Mouse (Mus musculus) bone marrow, adult 2 months (tissue): Measurements from ENCODE around the gene Tmem167b. TPM values are rescaled to one million over a fixed set of nuclear protein-coding genes. Genes with fewer than 3 reads are reported as not detected.
A peak's percentile ranks its signal among the peaks of the same experiment; 100 is the strongest.
"Not testable (repeated sequence)": the region's sequence is repeated elsewhere in the genome, so short reads cannot be mapped to it uniquely, and the experiment has no call there.

Experiments used
- H3K27ac ChIP-seq: fragments of 200-500 bp; 2 replicates; pipeline ENCODE4 v1.5.1; 2012; ENCODE audit warnings: low read depth, mild to moderate bottlenecking, control low read depth, inconsistent platforms, low read length; ENCODE audit not compliant: control insufficient read depth, poor library complexity, insufficient read depth
- H3K4me1 ChIP-seq: fragments of 200-500 bp; 2 replicates; pipeline ENCODE4 v1.6.1; 2011; ENCODE audit warnings: low read length; ENCODE audit not compliant: control insufficient read depth, insufficient read depth
- H3K4me3 ChIP-seq: fragments of 200-500 bp; replicated peaks from 2 replicates; pipeline ENCODE3; 2011; ENCODE audit warnings: mild to moderate bottlenecking, low read depth, low read length, control low read depth; ENCODE audit not compliant: control insufficient read depth
- CTCF ChIP-seq: fragments of 200-500 bp; IDR thresholded peaks from 2 replicates; pipeline ENCODE4 v1.5.1; 2011; ENCODE audit warnings: low read length, control low read depth; ENCODE audit not compliant: control insufficient read depth, insufficient read depth
- POLR2A ChIP-seq: fragments of 200-500 bp; IDR thresholded peaks from 2 replicates; pipeline ENCODE4 v1.6.1; 2011; ENCODE audit warnings: low read depth, mild to moderate bottlenecking, control low read depth, low read length, borderline replicate concordance; ENCODE audit not compliant: control insufficient read depth
- WGBS: fragments of 180-500 bp; shearing (Covaris S2); methylation state at CpG from one replicate; pipeline ENCODE4 v1.1.7; 2018; 5-methylcytosine and 5-hydroxymethylcytosine counted together
- polyA plus RNA-seq: library from polyadenylated mRNA; stranded (reverse); fragments of >200 nt; gene quantifications from 2 replicates; pipeline ENCODE4 v1.2.4, GENCODE M21; 2011; ENCODE audit warnings: low replicate concordance; ENCODE audit not compliant: missing spikeins, insufficient read depth, insufficient read length

Gene Tmem167b
- polyA plus RNA-seq, 1 experiment = 20.8 TPM

DNA sequence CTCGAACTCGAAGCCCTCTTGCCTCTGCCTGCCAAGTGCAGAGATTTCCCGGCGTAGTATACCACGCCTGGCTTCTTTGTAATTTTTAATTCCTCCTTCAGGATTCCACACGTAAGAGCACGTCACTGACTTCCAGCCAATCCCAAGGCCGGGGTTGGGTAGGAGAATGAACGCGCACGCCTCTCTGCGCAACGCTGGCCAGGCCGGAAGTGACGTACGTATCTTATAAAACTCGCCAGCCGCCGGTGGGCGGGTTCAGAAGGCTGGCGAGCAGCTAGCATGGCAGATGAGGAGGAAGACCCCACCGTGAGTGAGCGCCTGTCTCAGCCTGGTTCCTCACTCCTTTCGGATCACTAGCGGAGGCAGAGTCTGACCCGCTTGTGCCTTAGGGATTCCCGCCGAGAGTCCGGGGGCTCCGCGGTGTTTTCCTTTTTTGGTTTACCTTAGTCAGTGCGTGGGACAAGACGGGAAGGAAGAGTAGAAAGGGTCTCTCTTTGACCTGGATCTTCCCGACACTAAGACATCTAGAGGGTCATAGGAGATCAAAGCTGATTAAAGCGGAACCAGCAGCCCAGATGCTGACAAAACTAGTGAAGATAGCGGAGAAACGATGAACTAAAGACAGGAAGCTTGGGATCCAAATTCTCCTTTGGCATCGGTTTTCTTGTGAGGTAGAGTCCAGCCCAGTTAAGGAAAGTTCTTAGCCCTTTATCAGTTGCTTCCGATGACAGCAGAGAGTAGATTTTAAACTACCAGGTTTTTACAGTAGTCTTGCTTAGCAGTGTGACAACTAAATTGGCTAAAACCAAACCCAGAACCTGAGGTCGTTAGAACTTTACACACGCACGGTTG is 9.4 kb upstream of the Tmem167b start, which contains the start of gene Taf13:
Gene Taf13 (plus strand): TSS at position 256 of the 852 bp plus-strand sequence.
- Histone ChIP-seq H3K27ac (peak within 1 kb of the TSS; percentile 81), H3K4me3 (peak within 1 kb of the TSS; percentile 96), H3K4me1 (peaks cover 2% of the 10 kb centered on the region; the same call in 1 of the 2 replicates)
- no peak for TF ChIP-seq CTCF
- TF ChIP-seq POLR2A = peak; percentile 100
- under 1% methylated on average over 42 of the region's 42 CpGs for WGBS

DNA sequence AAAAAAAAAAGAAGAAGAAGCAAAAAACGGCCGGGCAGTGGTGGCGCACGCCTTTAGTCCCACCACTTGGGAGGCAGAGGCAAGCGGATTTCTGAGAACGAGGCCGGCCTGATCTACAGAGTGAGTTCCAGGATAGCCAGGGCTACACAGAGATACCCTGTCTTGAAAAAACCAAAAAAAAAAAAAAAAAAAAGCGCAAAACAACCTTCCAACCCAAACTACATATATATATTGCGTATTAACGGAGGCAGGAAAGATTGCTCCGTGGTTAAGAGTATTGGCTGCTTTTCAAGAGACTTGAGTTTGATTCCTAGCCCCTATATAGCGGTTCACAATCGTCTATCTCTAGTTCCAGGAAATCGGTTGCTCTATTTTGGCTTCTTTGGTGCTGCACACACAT is 8.5 kb upstream of the Tmem167b start:
- H3K4me3 ChIP-seq = no peak overlapping the region
- no peak overlapping the region for H3K27ac ChIP-seq
- TF ChIP-seq POLR2A (no peak), CTCF (no peak)
- peaks cover 2% of the 10 kb centered on the region; the same call in 1 of the 2 replicates for H3K4me1 ChIP-seq
- WGBS = 72% methylated on average over 14 of the region's 14 CpGs

DNA sequence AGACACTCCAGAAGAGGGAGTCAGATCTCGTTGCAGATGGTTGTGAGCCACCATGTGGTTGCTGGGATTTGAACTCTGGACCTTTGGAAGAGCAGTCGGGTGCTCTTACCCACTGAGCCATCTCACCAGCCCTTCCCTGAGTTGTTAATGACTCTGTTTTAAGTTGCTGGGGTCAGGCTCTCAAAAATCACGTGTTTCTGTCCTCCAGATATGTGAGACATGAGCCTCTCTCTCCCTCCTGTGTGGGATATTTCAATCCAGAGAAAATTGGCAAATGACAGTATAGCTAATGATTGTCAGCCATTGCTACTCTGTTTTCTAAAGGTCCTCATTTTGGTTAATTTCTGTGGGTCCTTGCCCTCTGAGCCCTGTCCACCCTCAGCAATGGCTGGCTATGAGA is 7.4 kb upstream of the Tmem167b start:
- not testable (repeated sequence) for H3K4me3 ChIP-seq, H3K27ac ChIP-seq, H3K4me1 ChIP-seq
- 44% methylated on average over 3 of the region's 3 CpGs for WGBS

DNA sequence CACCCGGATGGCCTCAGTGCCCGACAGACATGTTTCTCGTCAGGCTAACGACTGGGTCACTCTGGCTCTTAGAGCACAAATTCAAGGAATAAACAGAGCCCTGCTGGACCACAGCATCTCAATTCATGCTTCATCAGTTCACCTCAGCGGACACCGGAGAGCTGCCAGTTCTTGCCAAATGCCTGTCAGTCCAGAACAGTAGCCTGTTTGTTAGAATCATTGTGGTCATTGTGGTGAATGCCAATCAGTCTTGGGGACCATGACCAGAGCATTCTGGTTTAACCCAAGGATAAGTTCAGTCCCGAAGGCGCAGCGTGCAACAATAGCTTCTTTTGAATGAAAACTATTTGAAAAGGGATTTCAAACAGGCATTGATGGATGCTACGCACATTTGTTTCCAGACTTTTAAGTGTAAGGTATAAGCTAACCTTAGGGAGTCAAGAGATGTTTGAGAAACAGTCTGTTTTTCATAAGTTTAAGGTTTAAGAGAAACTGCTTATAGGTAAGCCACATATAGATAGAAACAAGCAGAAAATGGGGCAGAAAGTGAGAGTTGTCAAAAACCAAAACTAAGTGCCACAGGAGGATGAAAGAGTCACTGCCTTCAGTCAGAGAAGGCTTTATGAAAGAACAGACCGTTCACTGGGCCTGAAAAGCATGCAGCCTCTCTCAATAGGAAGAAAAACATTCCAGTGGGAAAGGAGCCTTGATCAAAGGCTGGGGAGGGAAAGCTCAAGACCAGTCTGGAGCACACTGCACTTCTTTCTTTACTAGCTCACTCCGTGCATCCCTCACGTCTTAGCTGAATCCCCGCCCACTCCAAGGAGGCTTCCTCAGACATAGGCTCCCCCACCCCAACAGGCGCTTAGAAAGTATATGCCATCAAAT is 6.0 kb upstream of the Tmem167b start:
- Histone ChIP-seq H3K4me1 (no peaks in the 10 kb centered on the region; the same call in 1 of the 2 replicates), H3K4me3 (no peak overlapping the region), H3K27ac (no peak overlapping the region)
- whole genome bisulfite sequencing = 71% methylated on average over 15 of the region's 15 CpGs
- no peak for TF ChIP-seq POLR2A

- Histone ChIP-seq H3K27ac (peak overlapping the region; percentile 79; the same call in 1 of the 2 replicates), H3K4me3 (peak overlapping the region; percentile 54), H3K4me1 (no peaks in the 10 kb centered on the region; the same call in 1 of the 2 replicates)
- WGBS = 0% methylated on average over 4 of the region's 4 CpGs
- TF ChIP-seq POLR2A (no peak), CTCF (peak; percentile 58)
These were observed 1.0 kb upstream of the Tmem167b start for GRCm38 (mm10) chr3:108563309-108563708.

DNA sequence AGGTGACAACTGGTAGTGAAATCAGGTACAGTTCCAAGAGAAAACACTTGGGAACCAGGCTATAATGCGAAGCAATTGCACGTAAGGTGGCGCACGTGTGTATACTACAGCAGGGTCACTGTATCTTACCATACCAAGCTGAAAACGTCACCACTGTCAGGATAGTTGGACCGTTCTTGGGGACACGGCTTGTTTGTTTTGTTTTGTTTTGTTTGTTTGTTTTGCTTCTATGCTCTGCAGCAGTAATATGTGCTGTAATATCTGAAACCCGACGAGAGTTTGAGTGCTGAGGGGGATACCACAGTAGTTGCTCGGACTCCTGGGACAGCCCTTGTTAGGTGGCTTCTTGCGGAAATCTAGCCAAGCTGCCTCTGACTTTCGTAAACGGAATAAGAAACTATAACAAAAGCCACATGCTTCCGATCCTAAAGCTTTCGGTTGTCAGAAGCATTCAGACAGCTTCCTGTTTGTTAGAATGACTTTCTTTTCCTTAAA is 558 bp upstream of the Tmem167b start:
- Histone ChIP-seq H3K27ac (peak overlapping the region; percentile 79), H3K4me3 (peak overlapping the region; percentile 54), H3K4me1 (no peaks in the 10 kb centered on the region; the same call in 1 of the 2 replicates)
- WGBS = under 1% methylated on average over 15 of the region's 15 CpGs
- TF ChIP-seq CTCF (no peak), POLR2A (no peak)

GRCm38 (mm10) chr3:108557888-108558287 is 4.4 kb downstream of the Tmem167b start:
- TF ChIP-seq POLR2A = no peak
- no peak for TF ChIP-seq CTCF
- no peaks in the 10 kb centered on the region; the same call in 1 of the 2 replicates for H3K4me1 ChIP-seq
- H3K4me3 ChIP-seq = no peak overlapping the region
- WGBS = 49% methylated on average over 4 of the region's 4 CpGs
- H3K27ac ChIP-seq = peak overlapping the region; percentile 41
